Mouse (Mus musculus): ENCODE results near the gene Il1rapl2. TPM values are rescaled to one million over a fixed set of nuclear protein-coding genes. Genes with fewer than 3 reads are reported as not detected.

The Il1rapl2 gene
- polyA plus RNA-seq, 1 experiment, result not detected

DNA sequence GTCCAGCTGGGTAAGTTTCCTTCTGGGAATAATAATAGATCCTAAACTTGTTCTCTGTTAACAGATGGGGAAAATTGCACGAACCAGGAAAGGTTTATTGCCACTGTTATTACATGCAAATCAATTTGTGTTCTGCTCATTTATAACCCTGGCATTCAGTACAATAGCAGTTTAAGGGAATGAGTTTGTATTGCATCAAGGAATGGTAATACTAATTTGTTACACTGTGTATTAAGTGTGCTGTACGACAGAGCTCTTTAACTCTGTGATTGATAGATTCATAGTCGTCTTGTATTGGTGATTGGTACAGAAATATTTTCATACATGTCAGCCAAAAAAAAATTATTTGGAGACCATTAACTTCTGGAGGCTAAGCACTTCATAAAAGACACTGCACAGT, 934.6 kb downstream of the Il1rapl2 start:
- Histone ChIP-seq H3K36me3 (ENCODE audit: control insufficient read depth, insufficient read depth, low read length) (no peaks in the 10 kb centered on the region), H3K4me3 (ENCODE audit: control insufficient read depth, low read depth, low read length) (no peak overlapping the region), H3K27me3 (ENCODE audit: control insufficient read depth, insufficient read depth, low read length) (no peaks in the 10 kb centered on the region), H3K4me1 (ENCODE audit: control insufficient read depth, insufficient read depth, low read length) (no peaks in the 10 kb centered on the region), H3K27ac (ENCODE audit: control insufficient read depth, insufficient read depth, low read depth, low read length) (no peak overlapping the region)
- TF ChIP-seq CTCF (IDR thresholded peaks at IDR 0.05; ENCODE audit: control insufficient read depth, insufficient read depth, insufficient replicate concordance, low read depth, low read length), result no peak
- TF ChIP-seq POLR2A (IDR thresholded peaks at IDR 0.05; ENCODE audit: control insufficient read depth, low read depth, low read length), result no peak

DNA sequence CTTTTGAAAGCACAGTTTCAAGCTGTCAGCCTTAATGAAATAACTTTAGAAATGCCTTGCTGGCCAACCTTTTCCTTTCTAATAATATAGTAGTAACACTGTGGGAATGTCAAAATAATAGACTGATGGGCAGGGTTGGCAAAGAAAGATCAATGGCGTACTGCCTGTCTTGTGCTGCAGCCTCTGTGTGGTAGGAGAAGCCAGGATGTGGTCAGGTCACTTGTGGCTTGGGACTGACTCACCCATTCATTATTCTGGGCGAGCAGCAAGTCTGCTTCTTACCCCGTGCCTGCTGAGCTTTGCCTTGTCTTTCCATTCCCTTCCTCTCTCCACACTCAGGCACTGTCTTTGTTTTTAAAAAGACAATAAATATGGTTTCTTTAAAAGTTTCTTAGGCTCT, 1049.7 kb downstream of the Il1rapl2 start:
- Histone ChIP-seq H3K27me3 (ENCODE audit: control insufficient read depth, insufficient read depth, low read length) (no peaks in the 10 kb centered on the region), H3K4me3 (ENCODE audit: control insufficient read depth, low read depth, low read length) (no peak overlapping the region), H3K4me1 (ENCODE audit: control insufficient read depth, insufficient read depth, low read length) (no peaks in the 10 kb centered on the region), H3K27ac (ENCODE audit: control insufficient read depth, insufficient read depth, low read depth, low read length) (no peak overlapping the region), H3K36me3 (ENCODE audit: control insufficient read depth, insufficient read depth, low read length) (no peaks in the 10 kb centered on the region)
- TF ChIP-seq CTCF (IDR thresholded peaks at IDR 0.05; ENCODE audit: control insufficient read depth, insufficient read depth, insufficient replicate concordance, low read depth, low read length) (no peak), POLR2A (IDR thresholded peaks at IDR 0.05; ENCODE audit: control insufficient read depth, low read depth, low read length) (no peak)

DNA sequence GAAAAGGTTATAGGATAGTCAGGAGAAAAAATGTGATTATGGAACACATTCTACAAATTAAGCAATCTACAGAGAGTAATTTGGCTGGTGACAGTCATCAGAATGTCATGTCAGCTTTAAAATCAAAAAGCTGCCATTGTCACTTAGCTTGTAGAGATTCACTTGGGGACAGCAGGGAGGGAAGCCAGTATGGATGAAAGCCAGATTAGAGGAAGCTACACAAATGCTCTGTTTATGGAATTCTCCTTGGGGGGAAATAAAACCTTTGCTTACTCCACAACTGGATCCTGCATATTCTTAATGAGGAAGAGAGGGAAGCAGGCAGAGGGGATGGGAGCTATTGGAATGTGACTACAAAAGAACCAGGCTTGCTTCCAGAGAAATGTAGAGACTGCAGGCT, 1054.9 kb downstream of the Il1rapl2 start:
- Histone ChIP-seq H3K27me3 (ENCODE audit: control insufficient read depth, insufficient read depth, low read length) (no peaks in the 10 kb centered on the region), H3K36me3 (ENCODE audit: control insufficient read depth, insufficient read depth, low read length) (no peaks in the 10 kb centered on the region), H3K27ac (ENCODE audit: control insufficient read depth, insufficient read depth, low read depth, low read length) (no peak overlapping the region), H3K4me1 (ENCODE audit: control insufficient read depth, insufficient read depth, low read length) (no peaks in the 10 kb centered on the region), H3K4me3 (ENCODE audit: control insufficient read depth, low read depth, low read length) (no peak overlapping the region)
- TF ChIP-seq CTCF (IDR thresholded peaks at IDR 0.05; ENCODE audit: control insufficient read depth, insufficient read depth, insufficient replicate concordance, low read depth, low read length) (no peak), POLR2A (IDR thresholded peaks at IDR 0.05; ENCODE audit: control insufficient read depth, low read depth, low read length) (no peak)

DNA sequence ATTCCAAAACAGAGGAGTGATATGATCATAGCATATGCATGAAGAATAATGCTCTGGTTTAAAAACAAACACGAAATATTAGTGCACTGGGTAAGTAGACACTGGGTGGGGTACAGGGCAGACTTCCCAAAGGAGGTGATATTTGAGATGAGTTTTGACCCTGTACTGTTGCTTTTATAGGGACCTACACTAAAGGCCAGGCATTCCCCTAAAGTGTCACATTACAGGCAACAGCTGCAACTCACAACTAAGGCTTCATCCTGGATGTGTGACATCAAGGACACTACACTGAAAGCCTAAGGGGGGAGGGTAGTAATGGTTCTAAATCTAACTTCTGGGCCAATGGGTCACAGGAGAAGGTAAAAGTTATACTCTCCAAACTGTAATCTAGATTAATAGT, 1152.0 kb downstream of the Il1rapl2 start:
- Histone ChIP-seq H3K4me1 (ENCODE audit: control insufficient read depth, insufficient read depth, low read length) (no peaks in the 10 kb centered on the region), H3K27me3 (ENCODE audit: control insufficient read depth, insufficient read depth, low read length) (no peaks in the 10 kb centered on the region), H3K4me3 (ENCODE audit: control insufficient read depth, low read depth, low read length) (no peak overlapping the region), H3K27ac (ENCODE audit: control insufficient read depth, insufficient read depth, low read depth, low read length) (no peak overlapping the region), H3K36me3 (ENCODE audit: control insufficient read depth, insufficient read depth, low read length) (no peaks in the 10 kb centered on the region)
- TF ChIP-seq CTCF (IDR thresholded peaks at IDR 0.05; ENCODE audit: control insufficient read depth, insufficient read depth, insufficient replicate concordance, low read depth, low read length) (no peak), POLR2A (IDR thresholded peaks at IDR 0.05; ENCODE audit: control insufficient read depth, low read depth, low read length) (no peak)

GRCm38 (mm10) chrX:138800958-138801357, 1230.5 kb downstream of the Il1rapl2 start:
- no peak for TF ChIP-seq POLR2A (IDR thresholded peaks at IDR 0.05; ENCODE audit: control insufficient read depth, low read depth, low read length)
- TF ChIP-seq CTCF (IDR thresholded peaks at IDR 0.05; ENCODE audit: control insufficient read depth, insufficient read depth, insufficient replicate concordance, low read depth, low read length), result no peak
- H3K36me3 ChIP-seq (ENCODE audit: control insufficient read depth, insufficient read depth, low read length), result no peaks in the 10 kb centered on the region

GRCm38 (mm10) chrX:138831876-138832275, 1261.5 kb downstream of the Il1rapl2 start:
- no peak for TF ChIP-seq CTCF (IDR thresholded peaks at IDR 0.05; ENCODE audit: control insufficient read depth, insufficient read depth, insufficient replicate concordance, low read depth, low read length)
- no peak for TF ChIP-seq POLR2A (IDR thresholded peaks at IDR 0.05; ENCODE audit: control insufficient read depth, low read depth, low read length)
- Histone ChIP-seq H3K36me3 (ENCODE audit: control insufficient read depth, insufficient read depth, low read length) (no peaks in the 10 kb centered on the region), H3K27me3 (ENCODE audit: control insufficient read depth, insufficient read depth, low read length) (no peaks in the 10 kb centered on the region), H3K4me3 (ENCODE audit: control insufficient read depth, low read depth, low read length) (no peak overlapping the region), H3K27ac (ENCODE audit: control insufficient read depth, insufficient read depth, low read depth, low read length) (no peak overlapping the region), H3K4me1 (ENCODE audit: control insufficient read depth, insufficient read depth, low read length) (no peaks in the 10 kb centered on the region)

More at GRCm38 (mm10) chrX:138800958-138801357, 1230.5 kb downstream of the Il1rapl2 start:
- no peak overlapping the region for H3K4me3 ChIP-seq (ENCODE audit: control insufficient read depth, low read depth, low read length)
- H3K27ac ChIP-seq (ENCODE audit: control insufficient read depth, insufficient read depth, low read depth, low read length), result no peak overlapping the region
- H3K27me3 ChIP-seq (ENCODE audit: control insufficient read depth, insufficient read depth, low read length), result no peaks in the 10 kb centered on the region
- no peaks in the 10 kb centered on the region for H3K4me1 ChIP-seq (ENCODE audit: control insufficient read depth, insufficient read depth, low read length)

GRCm38 (mm10) chrX:138833894-138834293, 1263.5 kb downstream of the Il1rapl2 start:
- Histone ChIP-seq H3K4me1 (ENCODE audit: control insufficient read depth, insufficient read depth, low read length) (no peaks in the 10 kb centered on the region), H3K27me3 (ENCODE audit: control insufficient read depth, insufficient read depth, low read length) (no peaks in the 10 kb centered on the region), H3K4me3 (ENCODE audit: control insufficient read depth, low read depth, low read length) (no peak overlapping the region), H3K36me3 (ENCODE audit: control insufficient read depth, insufficient read depth, low read length) (no peaks in the 10 kb centered on the region), H3K27ac (ENCODE audit: control insufficient read depth, insufficient read depth, low read depth, low read length) (no peak overlapping the region)
- no peak for TF ChIP-seq CTCF (IDR thresholded peaks at IDR 0.05; ENCODE audit: control insufficient read depth, insufficient read depth, insufficient replicate concordance, low read depth, low read length)
- no peak for TF ChIP-seq POLR2A (IDR thresholded peaks at IDR 0.05; ENCODE audit: control insufficient read depth, low read depth, low read length)

GRCm38 (mm10) chrX:138838381-138838780, 1268.0 kb downstream of the Il1rapl2 start:
- H3K4me1 ChIP-seq (ENCODE audit: control insufficient read depth, insufficient read depth, low read length), result no peaks in the 10 kb centered on the region
- no peak overlapping the region for H3K4me3 ChIP-seq (ENCODE audit: control insufficient read depth, low read depth, low read length)
- H3K27me3 ChIP-seq (ENCODE audit: control insufficient read depth, insufficient read depth, low read length), result no peaks in the 10 kb centered on the region
- H3K36me3 ChIP-seq (ENCODE audit: control insufficient read depth, insufficient read depth, low read length), result no peaks in the 10 kb centered on the region
- H3K27ac ChIP-seq (ENCODE audit: control insufficient read depth, insufficient read depth, low read depth, low read length), result no peak overlapping the region
- TF ChIP-seq CTCF (IDR thresholded peaks at IDR 0.05; ENCODE audit: control insufficient read depth, insufficient read depth, insufficient replicate concordance, low read depth, low read length) (no peak), POLR2A (IDR thresholded peaks at IDR 0.05; ENCODE audit: control insufficient read depth, low read depth, low read length) (no peak)
